Mouse (Mus musculus) adrenal gland, adult (tissue): ENCODE results near the gene Gm45783.
"Not testable (repeated sequence)": the region's sequence is repeated elsewhere in the genome, so short reads cannot be mapped to it uniquely, and the experiment has no call there.

Experiments
- DNase-seq, 2 experiments: peaks; one replicate each; pipeline ENCODE4 v3.0.0; 2022 to 2023; ENCODE audit warnings: low spot score in 1 of 2; ENCODE audit not compliant: inconsistent age in 2 of 2

Gene Gm45783

DNA sequence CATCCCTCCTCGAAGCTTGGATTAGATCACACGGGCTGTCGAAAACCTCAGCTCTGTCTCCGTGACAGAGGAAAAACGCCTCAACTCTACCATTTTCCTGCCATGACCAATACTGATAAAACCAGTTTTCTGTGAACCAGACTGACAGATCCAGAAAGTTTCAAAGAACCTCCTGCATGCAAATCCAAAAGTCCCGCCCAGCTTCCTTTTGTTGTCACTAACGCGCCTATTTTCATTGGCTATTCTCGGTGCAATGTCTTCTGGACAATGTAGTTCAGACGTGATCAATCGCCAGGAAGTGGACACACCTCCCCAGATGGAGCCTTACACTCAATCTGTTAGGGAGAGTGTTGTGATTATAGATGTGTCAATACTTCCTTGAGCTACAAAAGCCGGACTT lies at the start of gene Gm45783:
TSS of gene Gm45783 (minus strand) at position 143 of the 400 bp plus-strand sequence.
- peak; percentile 41 to 77 for DNase-seq

DNA sequence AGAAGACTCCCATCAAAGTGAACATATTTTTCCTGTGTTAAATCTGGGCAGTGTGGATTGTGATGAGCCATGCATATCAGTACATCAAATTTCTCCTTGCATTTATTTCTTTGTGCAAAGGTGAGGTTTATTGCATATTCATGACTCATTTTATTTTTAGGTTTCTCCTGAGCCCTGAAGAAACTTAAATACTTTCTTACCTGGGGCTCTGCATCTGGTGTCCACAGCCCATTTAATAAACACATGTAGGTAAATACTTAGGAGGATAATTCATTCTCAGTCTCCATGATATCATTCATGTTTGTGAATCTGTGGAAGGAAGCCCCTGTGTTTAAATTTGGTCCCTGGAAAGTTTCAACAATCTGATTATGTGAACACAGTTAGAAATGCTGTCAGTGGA lies 25.2 kb upstream of the Gm45783 start, which contains the start of gene Vmn2r31:
TSS of gene Vmn2r31 (minus strand) at position 101 of the 400 bp plus-strand sequence.
- DNase-seq, result not testable (repeated sequence)

DNA sequence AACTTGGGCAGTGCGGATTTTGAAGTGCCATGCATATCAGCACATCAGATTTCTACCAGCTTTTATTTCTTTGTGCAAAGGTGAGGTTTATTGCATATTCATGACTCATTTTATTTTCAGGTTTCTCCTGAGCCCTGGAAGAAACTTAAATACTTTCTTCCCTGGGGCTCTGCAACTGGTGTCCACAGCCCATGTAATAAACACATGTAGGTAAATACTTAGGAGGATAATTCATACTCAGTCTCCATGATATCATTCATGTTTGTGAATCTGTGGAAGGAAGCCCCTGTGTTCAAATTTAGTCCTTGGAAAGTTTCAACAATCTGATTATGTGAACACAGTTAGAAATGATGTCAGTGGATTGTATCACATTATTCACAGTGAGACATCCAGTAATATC lies 36.9 kb downstream of the Gm45783 start, which contains the start of gene Vmn2r30:
TSS of gene Vmn2r30 (minus strand) at position 101 of the 400 bp plus-strand sequence.
- DNase-seq, result not testable (repeated sequence)

DNA sequence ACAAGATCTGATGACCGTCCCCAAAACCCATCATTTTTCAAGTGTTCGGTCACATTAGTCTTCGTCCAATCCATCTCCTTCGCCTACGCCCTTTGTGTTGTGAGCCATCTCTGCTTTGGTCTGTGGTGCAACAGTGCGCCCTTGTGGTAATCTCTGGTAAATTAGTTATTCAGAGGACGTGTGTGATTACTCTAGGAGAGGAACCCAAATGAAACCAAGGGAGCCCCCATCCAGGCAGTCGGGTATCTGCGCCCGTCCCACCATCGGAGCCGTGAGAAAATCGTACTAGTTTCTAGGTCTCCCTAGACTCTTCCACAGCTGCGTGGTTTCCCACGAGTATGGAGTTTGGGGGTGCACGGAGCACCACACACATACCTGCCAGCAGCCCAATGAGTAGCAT lies 78.8 kb downstream of the Gm45783 start:
- peak; percentile 43 to 86 for DNase-seq
